Mouse (Mus musculus) thymus, adult 2 months (tissue): ENCODE measurements at regions not wholly inside any gene's neighbourhood (a gene's known extent, or its start where the extent isn't known, plus 50 kb on each side); places are given as distances from the start of the nearest gene placed in this dataset.

Experiments
- DNase-seq: peaks from one replicate; pipeline ENCODE4 v3.0.0; 2021
- H3K27ac ChIP-seq: fragments of 200-500 bp; 2 replicates; pipeline ENCODE4 v1.5.1; 2012; ENCODE audit warnings: low read length, control low read depth; ENCODE audit not compliant: control insufficient read depth, insufficient read depth
- H3K27me3 ChIP-seq: fragments of 200-500 bp; 2 replicates; pipeline ENCODE4 v1.6.1; 2012; ENCODE audit warnings: mild to moderate bottlenecking, low read length, moderate library complexity, mixed read lengths; ENCODE audit not compliant: control insufficient read depth, insufficient read depth
- H3K36me3 ChIP-seq: fragments of 200-500 bp; 2 replicates; pipeline ENCODE4 v1.6.1; 2012; ENCODE audit warnings: mild to moderate bottlenecking, low read length, moderate library complexity; ENCODE audit not compliant: control insufficient read depth, insufficient read depth
- H3K4me1 ChIP-seq: fragments of 200-500 bp; replicated peaks from 2 replicates; pipeline ENCODE4 v1.6.1; 2012; ENCODE audit warnings: low read length; ENCODE audit not compliant: control insufficient read depth, insufficient read depth
- H3K4me3 ChIP-seq: fragments of 200-500 bp; 2 replicates; pipeline ENCODE4 v1.5.1; 2012; ENCODE audit warnings: mild to moderate bottlenecking, low read length, control low read depth, moderate library complexity; ENCODE audit not compliant: control insufficient read depth, insufficient read depth
- CTCF ChIP-seq: fragments of 200-500 bp; IDR thresholded peaks from 2 replicates; pipeline ENCODE4 v1.5.1; 2012; ENCODE audit warnings: mild to moderate bottlenecking, control low read depth, low read length, moderate library complexity, borderline replicate concordance; ENCODE audit not compliant: control insufficient read depth, poor library complexity, insufficient read depth; ENCODE audit errors: extremely low read depth
- POLR2A ChIP-seq: fragments of 200-500 bp; IDR thresholded peaks from 2 replicates; pipeline ENCODE4 v1.6.1; 2012; ENCODE audit warnings: mild to moderate bottlenecking, low read length, control low read depth, moderate library complexity; ENCODE audit not compliant: control insufficient read depth, poor library complexity, insufficient read depth; ENCODE audit errors: extremely low read depth
- WGBS: fragments of 180-500 bp; shearing (Covaris S2); methylation state at CpG from one replicate; pipeline ENCODE4 v1.1.7; 2018; 5-methylcytosine and 5-hydroxymethylcytosine counted together

GRCm38 (mm10) chr14:104644626-104645025 is 122.2 kb upstream of the Rnf219 start:
- Histone ChIP-seq H3K4me1 (no peaks in the 10 kb centered on the region), H3K27ac (no peak overlapping the region), H3K36me3 (no peaks in the 10 kb centered on the region), H3K4me3 (no peak overlapping the region), H3K27me3 (no peaks in the 10 kb centered on the region)
- DNase-seq, result no peak
- 90% methylated on average over 4 of the region's 4 CpGs for WGBS
- TF ChIP-seq CTCF (no peak), POLR2A (no peak)

GRCm38 (mm10) chr14:104642783-104643182 is 120.3 kb upstream of the Rnf219 start:
- no peak overlapping the region for H3K27ac ChIP-seq
- no peaks in the 10 kb centered on the region for H3K36me3 ChIP-seq
- no peak overlapping the region for H3K4me3 ChIP-seq
- WGBS, result 76% methylated on average over 6 of the region's 6 CpGs
- no peaks in the 10 kb centered on the region for H3K27me3 ChIP-seq
- no peak for DNase-seq
- no peak for TF ChIP-seq CTCF
- TF ChIP-seq POLR2A, result no peak
- no peaks in the 10 kb centered on the region for H3K4me1 ChIP-seq

GRCm38 (mm10) chr14:104639300-104639699 is 116.9 kb upstream of the Rnf219 start:
- no peak for DNase-seq
- Histone ChIP-seq H3K4me3 (no peak overlapping the region), H3K27ac (no peak overlapping the region), H3K36me3 (no peaks in the 10 kb centered on the region), H3K4me1 (no peaks in the 10 kb centered on the region), H3K27me3 (no peaks in the 10 kb centered on the region)
- no peak for TF ChIP-seq POLR2A
- no peak for TF ChIP-seq CTCF
- 97% methylated on average over 7 of the region's 7 CpGs for WGBS

GRCm38 (mm10) chr14:104611467-104611866 is 89.0 kb upstream of the Rnf219 start:
- 89% methylated on average over 3 of the region's 3 CpGs for WGBS
- Histone ChIP-seq H3K27ac (no peak overlapping the region), H3K4me1 (no peaks in the 10 kb centered on the region), H3K4me3 (no peak overlapping the region), H3K27me3 (no peaks in the 10 kb centered on the region), H3K36me3 (no peaks in the 10 kb centered on the region)
- no peak for DNase-seq
- TF ChIP-seq POLR2A (no peak), CTCF (no peak)

GRCm38 (mm10) chr14:104610378-104610777 is 87.9 kb upstream of the Rnf219 start:
- Histone ChIP-seq H3K27ac (no peak overlapping the region), H3K4me1 (no peaks in the 10 kb centered on the region), H3K4me3 (no peak overlapping the region), H3K27me3 (no peaks in the 10 kb centered on the region), H3K36me3 (no peaks in the 10 kb centered on the region)
- 74% methylated on average over 4 of the region's 4 CpGs for whole genome bisulfite sequencing
- DNase-seq, result no peak
- TF ChIP-seq POLR2A, result no peak
- TF ChIP-seq CTCF, result no peak

GRCm38 (mm10) chr14:104594851-104595250 is 72.4 kb upstream of the Rnf219 start:
- no peaks in the 10 kb centered on the region for H3K36me3 ChIP-seq
- no peak for TF ChIP-seq POLR2A
- TF ChIP-seq CTCF, result no peak
- no peaks in the 10 kb centered on the region for H3K27me3 ChIP-seq
- no peak for DNase-seq
- no peaks in the 10 kb centered on the region for H3K4me1 ChIP-seq
- H3K4me3 ChIP-seq, result no peak overlapping the region
- 47% methylated on average over 3 of the region's 3 CpGs for WGBS
- H3K27ac ChIP-seq, result no peak overlapping the region
